Mouse (Mus musculus): ENCODE measurements around the gene Dmrtc1a. TPM values are rescaled to one million over a fixed set of nuclear protein-coding genes. Genes with fewer than 3 reads are reported as not detected.
"Not testable (repeated sequence)": the region's sequence is repeated elsewhere in the genome, so short reads cannot be mapped to it uniquely, and the experiment has no call there.

The Dmrtc1a gene
- 0.94 and 1.1 TPM in 2 replicates for polyA plus RNA-seq (2015; fragmentation: Nextera tagmentation; extraction: Ambion mirVana)

GRCm38 (mm10) chrX:102908587-102908986 lies at the start of gene Dmrtc1a, which contains the start of gene 1700011M02Rik:
Gene Dmrtc1a (minus strand): TSS chrX:102908687.
Gene 1700011M02Rik (plus strand): TSS chrX:102908905.
- WGBS = 87% methylated on average over 8 of the region's 9 CpGs

GRCm38 (mm10) chrX:102950136-102950535 lies 41.6 kb upstream of the Dmrtc1a start:
- H3K9ac ChIP-seq; H3K4me1 ChIP-seq (replicated peaks); H3K36me3 ChIP-seq; ATAC-seq (ENCODE audit: low FRiP score, low read depth); H3K4me2 ChIP-seq; H3K9me3 ChIP-seq; H3K27me3 ChIP-seq; H3K4me3 ChIP-seq; H3K27ac ChIP-seq (replicated peaks): not testable (repeated sequence)
- WGBS = 92% methylated on average over 11 of the region's 11 CpGs

More at GRCm38 (mm10) chrX:102908587-102908986, at the start of gene Dmrtc1a, which contains the start of gene 1700011M02Rik:
- not testable (repeated sequence) for H3K4me2 ChIP-seq; H3K4me3 ChIP-seq; H3K9me3 ChIP-seq; H3K4me1 ChIP-seq (replicated peaks); H3K27ac ChIP-seq (replicated peaks); ATAC-seq (ENCODE audit: low FRiP score, low read depth); H3K36me3 ChIP-seq; H3K27me3 ChIP-seq; H3K9ac ChIP-seq

- no peaks in the 10 kb centered on the region for H3K9me3 ChIP-seq
- H3K36me3 ChIP-seq = no peaks in the 10 kb centered on the region
- H3K9ac ChIP-seq = no peak overlapping the region
- H3K4me1 ChIP-seq (replicated peaks) = no peaks in the 10 kb centered on the region
- no peak overlapping the region for H3K4me2 ChIP-seq
- no peak overlapping the region for H3K27ac ChIP-seq (replicated peaks)
- WGBS = 78% methylated on average over 5 of the region's 5 CpGs
- no peak for ATAC-seq (ENCODE audit: low FRiP score, low read depth)
- 0 out of 2 replicates have a peak, but pooled peaks cover 3% of the 10 kb centered on the region for H3K27me3 ChIP-seq
- no peak overlapping the region for H3K4me3 ChIP-seq
Observed at GRCm38 (mm10) chrX:102936743-102937142, 28.3 kb upstream of the Dmrtc1a start.

GRCm38 (mm10) chrX:102934395-102934764 lies 25.9 kb upstream of the Dmrtc1a start:
- 61% methylated on average over 8 of the region's 8 CpGs for WGBS
- ATAC-seq (ENCODE audit: low FRiP score, low read depth) = no peak; the same call in none of the 2 replicates
- H3K9me3 ChIP-seq = no peaks in the 10 kb centered on the region

GRCm38 (mm10) chrX:102933571-102934394 lies 25.3 kb upstream of the Dmrtc1a start:
- 15% methylated on average over 55 of the region's 68 CpGs for WGBS
- peak overlapping the region; percentile 62 for H3K4me3 ChIP-seq
- H3K36me3 ChIP-seq = no peaks in the 10 kb centered on the region
- H3K27me3 ChIP-seq = 0 out of 2 replicates have a peak, but pooled peaks cover 3% of the 10 kb centered on the region
- peak overlapping the region; percentile 66 for H3K9ac ChIP-seq
- H3K27ac ChIP-seq (replicated peaks) = peak overlapping the region; percentile 61
- peak; percentile 79 for ATAC-seq (ENCODE audit: low FRiP score, low read depth)
- no peaks in the 10 kb centered on the region for H3K4me1 ChIP-seq (replicated peaks)
- no peaks in the 10 kb centered on the region for H3K9me3 ChIP-seq
- H3K4me2 ChIP-seq = peak overlapping the region; percentile 66

More at GRCm38 (mm10) chrX:102934395-102934764, 25.9 kb upstream of the Dmrtc1a start:
- Histone ChIP-seq H3K4me1 (replicated peaks) (no peaks in the 10 kb centered on the region), H3K27ac (replicated peaks) (no peak overlapping the region), H3K4me3 (peak overlapping the region; percentile 62), H3K4me2 (peak overlapping the region; percentile 66), H3K9ac (peak overlapping the region; percentile 66), H3K27me3 (0 out of 2 replicates have a peak, but pooled peaks cover 3% of the 10 kb centered on the region), H3K36me3 (no peaks in the 10 kb centered on the region)

GRCm38 (mm10) chrX:102932992-102933570 lies 24.6 kb upstream of the Dmrtc1a start:
- no peaks in the 10 kb centered on the region for H3K4me1 ChIP-seq (replicated peaks)
- no peaks in the 10 kb centered on the region for H3K36me3 ChIP-seq
- peak overlapping the region; percentile 62 for H3K4me3 ChIP-seq
- H3K9me3 ChIP-seq = no peaks in the 10 kb centered on the region
- no peak overlapping the region for H3K27ac ChIP-seq (replicated peaks)
- peak overlapping the region; percentile 66 for H3K9ac ChIP-seq
- WGBS = 42% methylated on average over 12 of the region's 12 CpGs
- no peak for ATAC-seq (ENCODE audit: low FRiP score, low read depth)
- peak overlapping the region; percentile 66 for H3K4me2 ChIP-seq
- 0 out of 2 replicates have a peak, but pooled peaks cover 3% of the 10 kb centered on the region for H3K27me3 ChIP-seq

GRCm38 (mm10) chrX:102928072-102928471 lies 19.6 kb upstream of the Dmrtc1a start, which contains the start of gene 1700018G05Rik:
Gene 1700018G05Rik (plus strand): TSS chrX:102928372.
- not testable (repeated sequence) for H3K27ac ChIP-seq (replicated peaks); H3K9ac ChIP-seq; H3K4me1 ChIP-seq (replicated peaks); H3K4me3 ChIP-seq; H3K4me2 ChIP-seq; ATAC-seq (ENCODE audit: low FRiP score, low read depth); H3K36me3 ChIP-seq; H3K27me3 ChIP-seq; H3K9me3 ChIP-seq
- WGBS = 91% methylated on average over 6 of the region's 6 CpGs

GRCm38 (mm10) chrX:102926707-102927106 lies 18.2 kb upstream of the Dmrtc1a start:
- not testable (repeated sequence) for H3K9me3 ChIP-seq; H3K9ac ChIP-seq; H3K4me3 ChIP-seq; H3K4me2 ChIP-seq; H3K27ac ChIP-seq (replicated peaks); H3K27me3 ChIP-seq; H3K36me3 ChIP-seq; H3K4me1 ChIP-seq (replicated peaks)
- WGBS = 37% methylated on average over 4 of the region's 4 CpGs
- peak; percentile 75; the same call in 1 of the 2 replicates for ATAC-seq (ENCODE audit: low FRiP score, low read depth)

- 71% methylated on average over 1 of the region's 1 CpGs for WGBS
- not testable (repeated sequence) for H3K9ac ChIP-seq; H3K36me3 ChIP-seq; ATAC-seq (ENCODE audit: low FRiP score, low read depth); H3K27ac ChIP-seq (replicated peaks); H3K9me3 ChIP-seq; H3K4me2 ChIP-seq; H3K27me3 ChIP-seq; H3K4me3 ChIP-seq; H3K4me1 ChIP-seq (replicated peaks)
Observed at GRCm38 (mm10) chrX:102914823-102915222, 6.3 kb upstream of the Dmrtc1a start.

- Histone ChIP-seq H3K4me2 (no peak within 1 kb of the TSS), H3K4me1 (replicated peaks) (no peaks in the 10 kb centered on the region), H3K27ac (replicated peaks) (no peak within 1 kb of the TSS), H3K27me3 (no peaks in the 10 kb centered on the region), H3K9me3 (no peaks in the 10 kb centered on the region), H3K4me3 (no peak within 1 kb of the TSS), H3K36me3 (no peaks in the 10 kb centered on the region), H3K9ac (no peak within 1 kb of the TSS)
- no peak for ATAC-seq (ENCODE audit: low FRiP score, low read depth)
- 90% methylated on average over 6 of the region's 6 CpGs for WGBS
Observed at GRCm38 (mm10) chrX:102867871-102868270, 40.6 kb downstream of the Dmrtc1a start, which contains the start of gene 1700031F05Rik. Gene 1700031F05Rik (minus strand): TSS chrX:102867971.

- H3K4me1 ChIP-seq (replicated peaks); H3K9ac ChIP-seq; H3K4me2 ChIP-seq; ATAC-seq (ENCODE audit: low FRiP score, low read depth); H3K4me3 ChIP-seq; H3K36me3 ChIP-seq; H3K27ac ChIP-seq (replicated peaks); H3K9me3 ChIP-seq; H3K27me3 ChIP-seq: not testable (repeated sequence)
- WGBS = 100% methylated on average over 1 of the region's 13 CpGs
Observed at GRCm38 (mm10) chrX:102854516-102854915, 54.0 kb downstream of the Dmrtc1a start, which contains the start of gene Dmrtc1c2. Gene Dmrtc1c2 (minus strand): TSS chrX:102854616.
